Mouse (Mus musculus) E14TG2a.4 (cell line): ENCODE measurements around the gene Plcb1.

Experiments used
- CTCF ChIP-seq: conservative IDR thresholded peaks from 2 replicates; pipeline ENCODE4 v1.5.1; 2014; ENCODE audit warnings: low read length
- NANOG ChIP-seq: IDR thresholded peaks from 2 replicates; pipeline ENCODE4 v1.6.1; 2014; ENCODE audit warnings: borderline replicate concordance, low read length, mixed read lengths
- POU5F1 ChIP-seq: IDR thresholded peaks from 2 replicates; pipeline ENCODE4 v1.6.1; 2014; ENCODE audit warnings: low read length, borderline replicate concordance

GRCm38 (mm10) chr2:135072503-135072902 is 286.6 kb downstream of the Plcb1 start:
- TF ChIP-seq CTCF, result no peak
- TF ChIP-seq NANOG, result peak; percentile 96
- TF ChIP-seq POU5F1, result no peak
